Mouse (Mus musculus): ENCODE measurements around the gene Olfr1028. TPM values are rescaled to one million over a fixed set of nuclear protein-coding genes. Genes with fewer than 3 reads are reported as not detected.

Gene Olfr1028
- not detected in 2 replicates for polyA plus RNA-seq (2011; ENCODE audit: insufficient read length, low read depth, missing spikeins)

- Histone ChIP-seq H3K4me3 (ENCODE audit: insufficient read depth, low read length) (no peak within 1 kb of the TSS), H3K27ac (ENCODE audit: insufficient read depth, low read length) (no peak within 1 kb of the TSS), H3K4me1 (ENCODE audit: control insufficient read depth, insufficient read depth, low read length) (no peaks in the 10 kb centered on the region)
- no peak for TF ChIP-seq POLR2A (IDR thresholded peaks at IDR 0.05; ENCODE audit: low read depth, low read length)
- TF ChIP-seq CTCF (IDR thresholded peaks at IDR 0.05; ENCODE audit: borderline replicate concordance, insufficient read depth, low read length) = no peak
Measured at GRCm38 (mm10) chr2:85950137-85950536, at the start of gene Olfr1028. TSS of gene Olfr1028 (plus strand) at chr2:85950437.

GRCm38 (mm10) chr2:85904952-85905351 is 45.3 kb upstream of the Olfr1028 start, which contains the start of gene Olfr1024:
TSS of gene Olfr1024 (minus strand) at chr2:85905052.
- H3K4me3 ChIP-seq (ENCODE audit: insufficient read depth, low read length) = no peak within 1 kb of the TSS
- no peaks in the 10 kb centered on the region for H3K4me1 ChIP-seq (ENCODE audit: control insufficient read depth, insufficient read depth, low read length)
- TF ChIP-seq CTCF (IDR thresholded peaks at IDR 0.05; ENCODE audit: borderline replicate concordance, insufficient read depth, low read length) (no peak), POLR2A (IDR thresholded peaks at IDR 0.05; ENCODE audit: low read depth, low read length) (no peak)
- no peak within 1 kb of the TSS for H3K27ac ChIP-seq (ENCODE audit: insufficient read depth, low read length)

- H3K4me1 ChIP-seq (ENCODE audit: control insufficient read depth, insufficient read depth, low read length) = no peaks in the 10 kb centered on the region
- no peak overlapping the region for H3K27ac ChIP-seq (ENCODE audit: insufficient read depth, low read length)
- no peak overlapping the region for H3K4me3 ChIP-seq (ENCODE audit: insufficient read depth, low read length)
- TF ChIP-seq POLR2A (IDR thresholded peaks at IDR 0.05; ENCODE audit: low read depth, low read length) = no peak
- no peak for TF ChIP-seq CTCF (IDR thresholded peaks at IDR 0.05; ENCODE audit: borderline replicate concordance, insufficient read depth, low read length)
Measured at GRCm38 (mm10) chr2:85913197-85913596, 37.0 kb upstream of the Olfr1028 start.

- Histone ChIP-seq H3K4me3 (ENCODE audit: insufficient read depth, low read length) (no peak within 1 kb of the TSS), H3K27ac (ENCODE audit: insufficient read depth, low read length) (no peak within 1 kb of the TSS), H3K4me1 (ENCODE audit: control insufficient read depth, insufficient read depth, low read length) (no peaks in the 10 kb centered on the region)
- TF ChIP-seq POLR2A (IDR thresholded peaks at IDR 0.05; ENCODE audit: low read depth, low read length) (no peak), CTCF (IDR thresholded peaks at IDR 0.05; ENCODE audit: borderline replicate concordance, insufficient read depth, low read length) (no peak)
Measured at GRCm38 (mm10) chr2:85914893-85915292, 35.3 kb upstream of the Olfr1028 start, which contains the start of gene Olfr1025-ps1. TSS of gene Olfr1025-ps1 (plus strand) at chr2:85915193.

GRCm38 (mm10) chr2:85921258-85921657 is 29.0 kb upstream of the Olfr1028 start, which contains the start of gene Olfr1026:
TSS of gene Olfr1026 (plus strand) at chr2:85921558.
- TF ChIP-seq POLR2A (IDR thresholded peaks at IDR 0.05; ENCODE audit: low read depth, low read length) (no peak), CTCF (IDR thresholded peaks at IDR 0.05; ENCODE audit: borderline replicate concordance, insufficient read depth, low read length) (no peak)
- H3K4me1 ChIP-seq (ENCODE audit: control insufficient read depth, insufficient read depth, low read length) = no peaks in the 10 kb centered on the region

GRCm38 (mm10) chr2:85973595-85973994 is 23.4 kb downstream of the Olfr1028 start, which contains the start of gene Olfr1029:
TSS of gene Olfr1029 (plus strand) at chr2:85973895.
- TF ChIP-seq POLR2A (IDR thresholded peaks at IDR 0.05; ENCODE audit: low read depth, low read length) (no peak), CTCF (IDR thresholded peaks at IDR 0.05; ENCODE audit: borderline replicate concordance, insufficient read depth, low read length) (no peak)
- H3K4me1 ChIP-seq (ENCODE audit: control insufficient read depth, insufficient read depth, low read length) = no peaks in the 10 kb centered on the region
- no peak within 1 kb of the TSS for H3K27ac ChIP-seq (ENCODE audit: insufficient read depth, low read length)
- no peak within 1 kb of the TSS for H3K4me3 ChIP-seq (ENCODE audit: insufficient read depth, low read length)

More at GRCm38 (mm10) chr2:85921258-85921657, 29.0 kb upstream of the Olfr1028 start, which contains the start of gene Olfr1026:
- Histone ChIP-seq H3K4me3 (ENCODE audit: insufficient read depth, low read length) (no peak within 1 kb of the TSS), H3K27ac (ENCODE audit: insufficient read depth, low read length) (no peak within 1 kb of the TSS)

- Histone ChIP-seq H3K4me3 (ENCODE audit: insufficient read depth, low read length) (no peak within 1 kb of the TSS), H3K4me1 (ENCODE audit: control insufficient read depth, insufficient read depth, low read length) (no peaks in the 10 kb centered on the region), H3K27ac (ENCODE audit: insufficient read depth, low read length) (no peak within 1 kb of the TSS)
- TF ChIP-seq POLR2A (IDR thresholded peaks at IDR 0.05; ENCODE audit: low read depth, low read length) (no peak), CTCF (IDR thresholded peaks at IDR 0.05; ENCODE audit: borderline replicate concordance, insufficient read depth, low read length) (no peak)
Measured at GRCm38 (mm10) chr2:85978976-85979375, 28.7 kb downstream of the Olfr1028 start, which contains the start of gene Olfr1030. TSS of gene Olfr1030 (plus strand) at chr2:85979276.

GRCm38 (mm10) chr2:85990004-85990403 is 39.8 kb downstream of the Olfr1028 start, which contains the start of gene Olfr1031:
TSS of gene Olfr1031 (plus strand) at chr2:85990304.
- TF ChIP-seq POLR2A (IDR thresholded peaks at IDR 0.05; ENCODE audit: low read depth, low read length) = no peak
- TF ChIP-seq CTCF (IDR thresholded peaks at IDR 0.05; ENCODE audit: borderline replicate concordance, insufficient read depth, low read length) = no peak
- Histone ChIP-seq H3K4me1 (ENCODE audit: control insufficient read depth, insufficient read depth, low read length) (no peaks in the 10 kb centered on the region), H3K4me3 (ENCODE audit: insufficient read depth, low read length) (no peak within 1 kb of the TSS), H3K27ac (ENCODE audit: insufficient read depth, low read length) (no peak within 1 kb of the TSS)

Other genes starting within 250 kb of the Olfr1028 start
- gene Olfr1009, start 235.0 kb upstream of the Olfr1028 start, polyA plus RNA-seq (2011; ENCODE audit: insufficient read length, low read depth, missing spikeins) = not detected in 2 replicates
- gene Olfr1012, start 187.7 kb upstream of the Olfr1028 start, polyA plus RNA-seq (2011; ENCODE audit: insufficient read length, low read depth, missing spikeins) = not detected in 2 replicates
- gene Olfr1013, start 183.3 kb upstream of the Olfr1028 start, polyA plus RNA-seq (2011; ENCODE audit: insufficient read length, low read depth, missing spikeins) = not detected in 2 replicates
- gene Olfr1014, start 177.7 kb upstream of the Olfr1028 start, polyA plus RNA-seq (2011; ENCODE audit: insufficient read length, low read depth, missing spikeins) = not detected in 2 replicates
- gene Olfr1015, start 168.4 kb upstream of the Olfr1028 start, polyA plus RNA-seq (2011; ENCODE audit: insufficient read length, low read depth, missing spikeins) = not detected in 2 replicates
- gene Olfr1016, start 147.9 kb upstream of the Olfr1028 start, polyA plus RNA-seq (2011; ENCODE audit: insufficient read length, low read depth, missing spikeins) = not detected in 2 replicates
- not detected in 2 replicates for gene Olfr1018, start 132.0 kb upstream of the Olfr1028 start, polyA plus RNA-seq (2011; ENCODE audit: insufficient read length, low read depth, missing spikeins)
- not detected in 2 replicates for gene Olfr1019, start 105.0 kb upstream of the Olfr1028 start, polyA plus RNA-seq (2011; ENCODE audit: insufficient read length, low read depth, missing spikeins)
- gene Olfr1020, start 103.4 kb upstream of the Olfr1028 start, polyA plus RNA-seq (2011; ENCODE audit: insufficient read length, low read depth, missing spikeins) = not detected in 2 replicates
- not detected in 2 replicates for gene Olfr1022, start 81.8 kb upstream of the Olfr1028 start, polyA plus RNA-seq (2011; ENCODE audit: insufficient read length, low read depth, missing spikeins)
- not detected in 2 replicates for gene Olfr1023, start 64.8 kb upstream of the Olfr1028 start, polyA plus RNA-seq (2011; ENCODE audit: insufficient read length, low read depth, missing spikeins)
- not detected in 2 replicates for gene Olfr1024, start 45.4 kb upstream of the Olfr1028 start, polyA plus RNA-seq (2011; ENCODE audit: insufficient read length, low read depth, missing spikeins)
- gene Olfr1025-ps1, start 35.2 kb upstream of the Olfr1028 start, polyA plus RNA-seq (2011; ENCODE audit: insufficient read length, low read depth, missing spikeins) = not detected in 2 replicates
- not detected in 2 replicates for gene Olfr1026, start 28.9 kb upstream of the Olfr1028 start, polyA plus RNA-seq (2011; ENCODE audit: insufficient read length, low read depth, missing spikeins)
- not detected in 2 replicates for gene Olfr1029, start 23.5 kb downstream of the Olfr1028 start, polyA plus RNA-seq (2011; ENCODE audit: insufficient read length, low read depth, missing spikeins)
- gene Olfr1030, start 28.8 kb downstream of the Olfr1028 start, polyA plus RNA-seq (2011; ENCODE audit: insufficient read length, low read depth, missing spikeins) = not detected in 2 replicates
- not detected in 2 replicates for gene Olfr1031, start 39.9 kb downstream of the Olfr1028 start, polyA plus RNA-seq (2011; ENCODE audit: insufficient read length, low read depth, missing spikeins)
- not detected in 2 replicates for gene Olfr1032, start 55.1 kb downstream of the Olfr1028 start, polyA plus RNA-seq (2011; ENCODE audit: insufficient read length, low read depth, missing spikeins)
- 0.63 and 1.2 TPM in 2 replicates for gene Olfr1033, start 70.2 kb downstream of the Olfr1028 start, polyA plus RNA-seq (2011; ENCODE audit: insufficient read length, low read depth, missing spikeins)
- not detected in 2 replicates for gene Olfr1034, start 95.4 kb downstream of the Olfr1028 start, polyA plus RNA-seq (2011; ENCODE audit: insufficient read length, low read depth, missing spikeins)
- gene Olfr1036, start 123.6 kb downstream of the Olfr1028 start, polyA plus RNA-seq (2011; ENCODE audit: insufficient read length, low read depth, missing spikeins) = not detected in 2 replicates
- gene Olfr1037, start 136.9 kb downstream of the Olfr1028 start, polyA plus RNA-seq (2011; ENCODE audit: insufficient read length, low read depth, missing spikeins) = not detected in 2 replicates
- gene Olfr1039, start 185.5 kb downstream of the Olfr1028 start, polyA plus RNA-seq (2011; ENCODE audit: insufficient read length, low read depth, missing spikeins) = not detected in 2 replicates
- gene Olfr1040, start 196.3 kb downstream of the Olfr1028 start, polyA plus RNA-seq (2011; ENCODE audit: insufficient read length, low read depth, missing spikeins) = not detected in 2 replicates
- gene Olfr1042, start 211.4 kb downstream of the Olfr1028 start, polyA plus RNA-seq (2011; ENCODE audit: insufficient read length, low read depth, missing spikeins) = not detected in 2 replicates
- not detected in 2 replicates for gene Olfr1043, start 217.1 kb downstream of the Olfr1028 start, polyA plus RNA-seq (2011; ENCODE audit: insufficient read length, low read depth, missing spikeins)
- not detected in 2 replicates for gene Olfr1044, start 227.4 kb downstream of the Olfr1028 start, polyA plus RNA-seq (2011; ENCODE audit: insufficient read length, low read depth, missing spikeins)
- gene Olfr52, start 235.2 kb downstream of the Olfr1028 start, polyA plus RNA-seq (2011; ENCODE audit: insufficient read length, low read depth, missing spikeins) = not detected in 2 replicates